Mouse (Mus musculus): ENCODE results near the gene Tmem259. TPM values are rescaled to one million over a fixed set of nuclear protein-coding genes. Genes with fewer than 3 reads are reported as not detected.

The Tmem259 gene
- polyA plus RNA-seq, 1 experiment = not detected

DNA sequence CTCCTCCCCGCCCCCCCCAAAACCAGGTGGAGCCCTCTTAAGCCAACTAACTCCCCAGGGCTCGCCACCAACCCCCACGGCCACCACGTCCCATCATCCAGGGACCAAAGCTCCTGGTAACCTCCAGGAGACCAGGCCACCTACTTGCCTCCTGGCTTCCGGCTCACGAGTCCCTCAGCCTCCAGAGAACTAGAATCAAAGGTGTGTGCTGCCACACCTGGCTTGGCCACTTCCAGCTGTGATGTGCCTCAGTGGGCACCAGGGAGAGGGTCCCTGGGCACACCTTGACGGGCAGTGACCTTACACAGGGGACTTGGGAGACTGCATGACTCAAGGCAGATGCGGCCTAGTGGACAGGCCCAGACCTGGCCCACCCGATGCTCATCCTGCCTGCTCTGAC lies 28.4 kb downstream of the Tmem259 start:
- no peak overlapping the region for H3K27ac ChIP-seq (ENCODE audit: insufficient read depth, low read depth, low read length)
- H3K4me3 ChIP-seq (ENCODE audit: insufficient read depth, low read depth, low read length) = no peak overlapping the region
- WGBS = 80% methylated on average over 9 of the region's 9 CpGs
- TF ChIP-seq POLR2A (IDR thresholded peaks at IDR 0.05; ENCODE audit: insufficient read depth, low read depth, low read length) (no peak), CTCF (IDR thresholded peaks at IDR 0.05; ENCODE audit: insufficient read depth, low read depth, low read length) (no peak)
- peaks cover 5% of the 10 kb centered on the region; the same call in 1 of the 2 replicates for H3K4me1 ChIP-seq (ENCODE audit: control insufficient read depth, insufficient read depth, low read length)

DNA sequence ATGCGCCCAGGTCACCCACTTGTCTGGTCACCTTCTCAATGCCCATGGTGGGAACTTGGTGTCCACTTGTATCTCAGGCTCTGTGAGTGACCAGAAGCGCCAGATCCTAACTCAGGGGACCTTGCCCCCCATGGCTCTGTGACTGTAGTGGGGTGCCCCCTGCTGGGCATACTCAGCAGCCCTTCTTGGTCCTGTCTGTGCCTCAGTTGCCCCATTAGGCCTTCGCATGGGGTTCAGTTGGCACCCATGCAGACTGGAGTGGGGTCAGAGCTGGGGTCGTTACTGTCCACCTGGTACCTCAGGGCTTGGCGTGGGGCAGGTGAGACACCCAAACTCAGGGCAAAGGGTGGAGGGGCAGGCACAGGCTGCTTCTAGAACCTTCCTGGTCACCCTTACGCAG lies 30.2 kb downstream of the Tmem259 start:
- TF ChIP-seq CTCF (IDR thresholded peaks at IDR 0.05; ENCODE audit: insufficient read depth, low read depth, low read length) (peak; percentile 63; the same call in 1 of the 2 replicates), POLR2A (IDR thresholded peaks at IDR 0.05; ENCODE audit: insufficient read depth, low read depth, low read length) (no peak)
- Histone ChIP-seq H3K27ac (ENCODE audit: insufficient read depth, low read depth, low read length) (no peak overlapping the region), H3K4me3 (ENCODE audit: insufficient read depth, low read depth, low read length) (no peak overlapping the region), H3K4me1 (ENCODE audit: control insufficient read depth, insufficient read depth, low read length) (peaks cover 2% of the 10 kb centered on the region; the same call in 1 of the 2 replicates)
- 83% methylated on average over 6 of the region's 6 CpGs for WGBS

DNA sequence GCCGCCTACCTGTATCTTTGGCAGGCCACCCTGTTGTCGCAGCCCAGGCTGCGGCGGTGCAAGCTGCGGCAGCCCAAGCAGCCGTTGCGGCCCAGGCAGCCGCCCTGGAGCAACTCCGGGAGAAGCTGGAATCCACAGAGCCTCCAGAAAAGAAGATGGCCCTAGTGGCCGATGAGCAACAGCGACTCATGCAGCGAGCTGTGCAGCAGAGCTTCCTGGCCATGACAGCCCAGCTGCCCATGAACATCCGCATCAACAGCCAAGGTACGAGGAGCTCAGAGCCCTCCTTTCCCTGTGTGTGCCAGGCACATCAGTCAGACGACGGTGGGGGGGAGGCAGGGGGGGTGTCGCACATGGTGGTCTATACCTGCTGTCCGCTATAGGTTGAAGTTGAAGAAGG lies 33.5 kb downstream of the Tmem259 start:
- H3K27ac ChIP-seq (ENCODE audit: insufficient read depth, low read depth, low read length) = no peak overlapping the region
- no peak for TF ChIP-seq POLR2A (IDR thresholded peaks at IDR 0.05; ENCODE audit: insufficient read depth, low read depth, low read length)
- no peak for TF ChIP-seq CTCF (IDR thresholded peaks at IDR 0.05; ENCODE audit: insufficient read depth, low read depth, low read length)
- WGBS = 84% methylated on average over 18 of the region's 18 CpGs

DNA sequence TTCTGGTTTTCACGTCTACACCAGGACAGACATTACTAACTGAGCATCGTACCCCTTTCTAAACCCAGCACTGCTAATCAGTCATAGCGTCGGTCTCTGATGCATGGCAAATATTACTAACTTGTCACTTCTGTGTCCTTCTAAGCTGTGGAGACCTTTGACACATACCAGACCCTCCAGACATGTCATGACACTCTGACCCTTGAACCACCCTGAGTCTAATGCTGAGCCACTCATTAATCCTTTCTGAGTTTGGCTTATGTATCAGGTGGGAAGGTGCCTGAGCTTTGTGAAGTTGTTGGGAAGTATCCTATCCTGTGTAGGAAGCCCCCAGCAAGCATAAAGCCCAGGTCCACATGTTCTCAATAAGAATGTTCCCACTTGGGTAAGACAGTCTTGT lies 34.3 kb downstream of the Tmem259 start:
- Histone ChIP-seq H3K27ac (ENCODE audit: insufficient read depth, low read depth, low read length) (no peak overlapping the region), H3K4me3 (ENCODE audit: insufficient read depth, low read depth, low read length) (no peak overlapping the region), H3K4me1 (ENCODE audit: control insufficient read depth, insufficient read depth, low read length) (peaks cover 21% of the 10 kb centered on the region)
- 93% methylated on average over 4 of the region's 4 CpGs for WGBS
- TF ChIP-seq POLR2A (IDR thresholded peaks at IDR 0.05; ENCODE audit: insufficient read depth, low read depth, low read length) (no peak), CTCF (IDR thresholded peaks at IDR 0.05; ENCODE audit: insufficient read depth, low read depth, low read length) (no peak)

More for the DNA sequence above, 33.5 kb downstream of the Tmem259 start:
- no peak overlapping the region for H3K4me3 ChIP-seq (ENCODE audit: insufficient read depth, low read depth, low read length)
- H3K4me1 ChIP-seq (ENCODE audit: control insufficient read depth, insufficient read depth, low read length) = peaks cover 14% of the 10 kb centered on the region

DNA sequence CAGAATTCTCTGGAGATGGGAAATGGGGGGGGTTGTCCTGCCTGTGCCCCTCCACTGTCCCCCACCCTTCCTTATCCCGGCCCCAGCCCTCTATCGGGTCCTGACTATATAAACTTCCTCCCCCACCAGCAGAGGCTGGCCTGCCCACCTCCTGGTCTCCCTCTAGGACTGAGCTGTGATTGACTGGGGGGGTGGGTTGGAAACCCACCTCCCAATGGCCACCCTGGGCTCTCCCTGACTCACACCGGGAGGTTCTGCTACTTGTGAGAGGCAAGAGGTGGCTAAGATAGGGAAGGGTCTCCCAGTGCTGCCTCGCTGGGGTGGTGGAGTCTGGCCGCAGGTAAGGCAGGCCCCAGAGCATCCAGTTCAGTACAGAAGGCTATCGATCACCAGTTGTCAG lies 36.6 kb downstream of the Tmem259 start:
- Histone ChIP-seq H3K27ac (ENCODE audit: insufficient read depth, low read depth, low read length) (no peak overlapping the region), H3K4me3 (ENCODE audit: insufficient read depth, low read depth, low read length) (no peak overlapping the region), H3K4me1 (ENCODE audit: control insufficient read depth, insufficient read depth, low read length) (peaks cover 21% of the 10 kb centered on the region)
- TF ChIP-seq CTCF (IDR thresholded peaks at IDR 0.05; ENCODE audit: insufficient read depth, low read depth, low read length) = no peak
- no peak for TF ChIP-seq POLR2A (IDR thresholded peaks at IDR 0.05; ENCODE audit: insufficient read depth, low read depth, low read length)
- 85% methylated on average over 6 of the region's 6 CpGs for WGBS

DNA sequence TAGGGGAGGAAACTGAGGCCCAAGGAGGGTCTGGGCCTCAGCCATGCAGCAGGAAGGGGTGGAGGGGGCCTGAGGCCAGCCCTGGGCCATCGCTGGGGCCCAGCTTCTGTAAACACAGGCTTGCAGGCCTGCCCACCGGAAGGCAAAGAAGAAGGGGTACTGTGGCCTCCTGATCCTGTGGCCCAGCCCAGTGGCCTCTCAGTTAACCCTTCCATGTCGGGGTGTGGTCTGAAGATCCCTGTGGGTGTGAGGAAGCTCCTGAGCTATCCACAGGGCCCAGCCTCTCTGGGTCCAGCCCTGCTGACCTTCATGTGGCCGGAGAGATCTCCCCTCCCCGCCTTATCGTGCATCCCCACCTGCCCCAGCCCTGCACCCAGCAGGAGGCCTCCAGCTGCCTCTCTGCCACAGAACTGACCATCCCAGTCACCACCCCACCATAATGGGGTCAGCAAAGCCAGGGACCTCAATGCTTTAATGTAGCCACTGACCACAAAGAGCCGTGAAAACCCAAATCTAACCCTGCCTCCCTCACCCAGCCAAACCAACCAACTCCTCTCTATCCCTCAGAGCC lies 37.3 kb downstream of the Tmem259 start:
- TF ChIP-seq CTCF (IDR thresholded peaks at IDR 0.05; ENCODE audit: insufficient read depth, low read depth, low read length) (no peak), POLR2A (IDR thresholded peaks at IDR 0.05; ENCODE audit: insufficient read depth, low read depth, low read length) (no peak)
- peaks cover 21% of the 10 kb centered on the region for H3K4me1 ChIP-seq (ENCODE audit: control insufficient read depth, insufficient read depth, low read length)
- 52% methylated on average over 6 of the region's 7 CpGs for WGBS
- no peak overlapping the region for H3K4me3 ChIP-seq (ENCODE audit: insufficient read depth, low read depth, low read length)
- H3K27ac ChIP-seq (ENCODE audit: insufficient read depth, low read depth, low read length) = no peak overlapping the region

DNA sequence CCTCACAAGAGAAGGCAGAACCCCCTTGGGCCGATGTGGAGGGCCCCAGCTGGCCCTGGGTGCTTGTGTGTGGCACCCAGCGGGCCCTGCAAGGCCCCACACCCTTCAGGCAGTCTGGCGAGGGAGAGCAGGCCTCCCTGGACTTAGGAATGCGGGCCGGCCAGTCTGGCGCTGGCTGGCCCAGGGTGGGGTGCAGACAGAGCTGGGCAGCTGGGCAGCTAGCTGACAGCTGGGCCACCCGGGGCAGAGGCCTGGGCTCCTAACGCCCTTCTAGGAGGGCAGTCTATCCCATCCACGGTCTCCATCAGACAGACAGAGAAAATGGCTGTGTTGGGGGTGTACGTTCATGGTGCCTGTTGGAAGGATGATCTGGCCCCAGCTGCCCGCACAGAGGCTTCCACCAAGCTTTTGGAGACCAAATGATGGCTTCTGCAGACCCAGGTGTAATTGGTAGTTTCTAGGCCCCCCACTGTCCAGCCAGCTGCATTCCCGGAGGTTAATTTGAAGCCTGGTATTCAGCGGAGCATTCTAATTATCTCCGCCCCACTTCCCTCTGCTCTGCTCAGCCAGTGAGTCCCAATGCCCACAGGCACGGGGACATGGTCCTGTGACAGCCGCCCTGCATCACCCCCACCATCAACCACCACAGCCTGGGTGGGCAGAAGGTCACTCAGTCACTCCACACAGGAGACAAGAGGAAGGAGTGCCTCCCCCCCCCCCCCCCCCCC lies 38.5 kb downstream of the Tmem259 start:
- no peak overlapping the region for H3K27ac ChIP-seq (ENCODE audit: insufficient read depth, low read depth, low read length)
- TF ChIP-seq CTCF (IDR thresholded peaks at IDR 0.05; ENCODE audit: insufficient read depth, low read depth, low read length) (no peak), POLR2A (IDR thresholded peaks at IDR 0.05; ENCODE audit: insufficient read depth, low read depth, low read length) (no peak)
- no peak overlapping the region for H3K4me3 ChIP-seq (ENCODE audit: insufficient read depth, low read depth, low read length)
- WGBS = 47% methylated on average over 16 of the region's 16 CpGs
- H3K4me1 ChIP-seq (ENCODE audit: control insufficient read depth, insufficient read depth, low read length) = peaks cover 21% of the 10 kb centered on the region

DNA sequence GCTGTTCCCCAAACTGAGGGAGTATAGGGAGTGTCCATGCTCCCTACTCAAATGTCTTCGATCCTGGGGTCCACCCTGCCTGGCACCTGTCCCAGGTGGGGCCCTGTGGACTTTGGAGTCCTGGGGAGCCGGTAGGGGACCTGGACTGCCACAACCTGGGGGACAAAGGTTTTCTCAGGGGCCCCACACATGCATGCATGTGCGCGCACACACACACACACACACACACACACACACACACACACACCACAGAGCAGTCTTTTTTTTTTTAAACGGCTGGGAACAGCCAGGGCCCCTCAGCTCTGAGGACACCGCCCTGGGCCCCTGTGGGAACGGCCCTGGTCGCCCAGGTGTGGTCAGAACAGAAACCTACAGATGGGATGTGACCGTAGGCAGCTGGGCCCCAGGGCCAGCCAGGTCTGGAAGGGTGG lies 40.6 kb downstream of the Tmem259 start:
- TF ChIP-seq POLR2A (IDR thresholded peaks at IDR 0.05; ENCODE audit: insufficient read depth, low read depth, low read length) (no peak), CTCF (IDR thresholded peaks at IDR 0.05; ENCODE audit: insufficient read depth, low read depth, low read length) (no peak)
- Histone ChIP-seq H3K27ac (ENCODE audit: insufficient read depth, low read depth, low read length) (no peak overlapping the region), H3K4me1 (ENCODE audit: control insufficient read depth, insufficient read depth, low read length) (peaks cover 26% of the 10 kb centered on the region), H3K4me3 (ENCODE audit: insufficient read depth, low read depth, low read length) (no peak overlapping the region)
- WGBS = 82% methylated on average over 9 of the region's 9 CpGs

DNA sequence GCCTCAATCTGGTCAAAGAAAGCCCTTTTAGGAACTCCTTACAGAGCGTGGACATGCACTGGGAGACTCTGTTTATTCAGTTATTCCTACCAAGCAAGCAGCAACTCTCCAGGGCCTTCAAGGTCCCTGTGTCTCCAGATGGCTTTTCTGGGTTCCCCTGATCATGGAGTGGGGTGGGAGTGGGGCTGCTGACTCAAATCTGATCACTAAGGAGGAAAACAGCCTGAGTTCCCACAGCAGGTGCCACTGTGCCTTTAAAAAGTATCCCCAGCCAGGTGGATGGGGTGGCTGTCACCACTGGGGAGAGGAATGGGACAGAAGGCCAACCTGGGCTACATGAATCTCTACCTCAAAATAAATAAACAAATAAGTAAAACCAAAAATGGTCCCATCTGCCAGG lies 41.1 kb downstream of the Tmem259 start:
- H3K4me1 ChIP-seq (ENCODE audit: control insufficient read depth, insufficient read depth, low read length) = peaks cover 26% of the 10 kb centered on the region
- no peak overlapping the region for H3K27ac ChIP-seq (ENCODE audit: insufficient read depth, low read depth, low read length)
- no peak overlapping the region for H3K4me3 ChIP-seq (ENCODE audit: insufficient read depth, low read depth, low read length)
- WGBS = 85% methylated on average over 1 of the region's 1 CpGs
- no peak for TF ChIP-seq POLR2A (IDR thresholded peaks at IDR 0.05; ENCODE audit: insufficient read depth, low read depth, low read length)
- no peak for TF ChIP-seq CTCF (IDR thresholded peaks at IDR 0.05; ENCODE audit: insufficient read depth, low read depth, low read length)

All from olfactory bulb, adult 2 months (tissue).